Mouse (Mus musculus) liver, embryonic 11.5 days (tissue): ENCODE results near the gene Ice1. TPM values are rescaled to one million over a fixed set of nuclear protein-coding genes. Genes with fewer than 3 reads are reported as not detected.

Source experiments
- ATAC-seq: fragments of 200-750 bp; cut with Nextera tagmentation; replicated peaks from 2 replicates; pipeline ENCODE4 v1.8.0; 2017; ENCODE audit warnings: moderate number of reproducible peaks, mild to moderate bottlenecking, moderate TSS enrichment, moderate library complexity; ENCODE audit not compliant: low FRiP score
- DNase-seq: peaks from one replicate; pipeline ENCODE4 v3.0.0-alpha.2; 2017; ENCODE audit warnings: low spot score
- H3K27ac ChIP-seq: fragments of 300-500 bp; sonication (generic); 2 replicates; pipeline ENCODE4 v1.5.1; 2014; ENCODE audit warnings: mild to moderate bottlenecking, low read depth, low read length, control low read depth
- H3K27me3 ChIP-seq: fragments of 300-500 bp; sonication (generic); replicated peaks from 2 replicates; pipeline ENCODE4 v1.6.1; 2014; ENCODE audit warnings: low read length, mixed read lengths; ENCODE audit not compliant: control insufficient read depth, insufficient read depth
- H3K36me3 ChIP-seq: fragments of 300-500 bp; sonication (generic); 2 replicates; pipeline ENCODE4 v1.6.1; 2014; ENCODE audit warnings: mild to moderate bottlenecking, low read length, moderate library complexity, mixed read lengths; ENCODE audit not compliant: control insufficient read depth, insufficient read depth
- H3K4me1 ChIP-seq: fragments of 300-500 bp; sonication (generic); replicated peaks from 2 replicates; pipeline ENCODE4 v1.6.1; 2014; ENCODE audit warnings: low read length, mixed read lengths; ENCODE audit not compliant: control insufficient read depth, insufficient read depth
- H3K4me2 ChIP-seq: fragments of 300-500 bp; sonication (generic); 2 replicates; pipeline ENCODE4 v1.6.1; 2014; ENCODE audit warnings: mild to moderate bottlenecking, control low read depth, moderate library complexity
- H3K4me3 ChIP-seq: fragments of 300-500 bp; sonication (generic); 2 replicates; pipeline ENCODE4 v1.5.1; 2014; ENCODE audit warnings: low read depth, low read length, control low read depth
- H3K9ac ChIP-seq: fragments of 300-500 bp; sonication (generic); 2 replicates; pipeline ENCODE4 v1.6.1; 2014; ENCODE audit warnings: low read depth, low read length, control low read depth
- H3K9me3 ChIP-seq: fragments of 300-500 bp; sonication (generic); 2 replicates; pipeline ENCODE4 v1.6.1; 2016; ENCODE audit warnings: low read length, inconsistent platforms, mixed read lengths; ENCODE audit not compliant: control insufficient read depth
- WGBS: fragments of 180-500 bp; shearing (Covaris S2); extraction: QIAGEN DNeasy Blood & Tissue Kit; methylation state at CpG from one replicate; pipeline ENCODE4 v1.1.7; 2014; 5-methylcytosine and 5-hydroxymethylcytosine counted together
- polyA plus RNA-seq: library from polyadenylated mRNA; unstranded; fragments of >200 nt; fragmentation: Nextera tagmentation; extraction: Ambion mirVana; gene quantifications from 2 replicates; pipeline ENCODE4 v1.2.1, GENCODE M21; 2014

Ice1 gene
- polyA plus RNA-seq, 1 experiment from 2014 or later: 19.5 TPM

DNA sequence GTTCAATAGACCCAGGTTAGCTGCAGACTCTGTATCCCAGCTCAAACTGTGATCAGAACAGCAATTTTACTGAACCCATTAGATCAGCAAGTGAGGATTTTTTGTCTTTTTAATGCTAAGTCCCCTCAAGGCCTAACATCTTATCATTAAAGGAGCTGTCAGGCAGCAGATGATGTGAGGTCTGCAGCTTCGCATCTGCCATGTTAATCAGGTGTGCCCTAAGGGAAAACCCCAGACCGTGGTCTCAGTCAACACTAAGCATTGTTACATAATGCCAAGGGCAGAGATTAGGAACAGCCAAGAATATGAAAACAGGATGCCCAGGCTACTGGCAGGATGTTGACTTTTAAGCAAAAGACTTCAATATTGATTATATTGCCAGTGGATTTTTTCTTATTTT, 122.4 kb downstream of the Ice1 start:
- no peak for DNase-seq
- Histone ChIP-seq H3K9ac (no peak overlapping the region), H3K4me1 (no peaks in the 10 kb centered on the region), H3K9me3 (no peaks in the 10 kb centered on the region), H3K36me3 (no peaks in the 10 kb centered on the region), H3K4me2 (no peak overlapping the region), H3K4me3 (no peak overlapping the region), H3K27me3 (no peaks in the 10 kb centered on the region), H3K27ac (no peak overlapping the region)
- ATAC-seq: no peak
- WGBS: 73% methylated on average over 2 of the region's 2 CpGs

DNA sequence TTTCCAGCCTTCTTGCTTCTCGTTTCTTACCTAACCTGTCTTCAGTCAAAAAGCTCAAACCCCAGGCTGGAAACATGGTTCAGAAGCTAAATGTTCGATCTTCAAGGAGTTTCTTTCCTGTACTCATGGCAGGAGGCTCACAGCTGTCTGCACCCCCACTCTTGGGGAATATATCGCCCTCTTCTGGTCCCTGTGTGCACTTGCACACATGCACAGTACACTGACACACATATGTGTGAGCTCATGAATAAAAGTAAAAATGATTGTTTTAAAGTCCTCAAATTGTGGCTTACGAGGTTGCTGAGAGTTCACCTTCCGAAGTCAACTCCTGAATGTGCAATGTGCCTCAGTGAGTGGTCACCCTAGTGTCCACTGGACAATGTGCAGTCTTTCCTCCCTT, 127.2 kb downstream of the Ice1 start:
- H3K4me1 ChIP-seq: no peaks in the 10 kb centered on the region
- WGBS: 74% methylated on average over 5 of the region's 5 CpGs
- no peaks in the 10 kb centered on the region for H3K36me3 ChIP-seq
- no peaks in the 10 kb centered on the region for H3K27me3 ChIP-seq
- no peak overlapping the region for H3K9ac ChIP-seq
- ATAC-seq (no peak), DNase-seq (no peak)
- no peak overlapping the region for H3K4me2 ChIP-seq
- H3K9me3 ChIP-seq: no peaks in the 10 kb centered on the region
- H3K4me3 ChIP-seq: no peak overlapping the region
- H3K27ac ChIP-seq: no peak overlapping the region

DNA sequence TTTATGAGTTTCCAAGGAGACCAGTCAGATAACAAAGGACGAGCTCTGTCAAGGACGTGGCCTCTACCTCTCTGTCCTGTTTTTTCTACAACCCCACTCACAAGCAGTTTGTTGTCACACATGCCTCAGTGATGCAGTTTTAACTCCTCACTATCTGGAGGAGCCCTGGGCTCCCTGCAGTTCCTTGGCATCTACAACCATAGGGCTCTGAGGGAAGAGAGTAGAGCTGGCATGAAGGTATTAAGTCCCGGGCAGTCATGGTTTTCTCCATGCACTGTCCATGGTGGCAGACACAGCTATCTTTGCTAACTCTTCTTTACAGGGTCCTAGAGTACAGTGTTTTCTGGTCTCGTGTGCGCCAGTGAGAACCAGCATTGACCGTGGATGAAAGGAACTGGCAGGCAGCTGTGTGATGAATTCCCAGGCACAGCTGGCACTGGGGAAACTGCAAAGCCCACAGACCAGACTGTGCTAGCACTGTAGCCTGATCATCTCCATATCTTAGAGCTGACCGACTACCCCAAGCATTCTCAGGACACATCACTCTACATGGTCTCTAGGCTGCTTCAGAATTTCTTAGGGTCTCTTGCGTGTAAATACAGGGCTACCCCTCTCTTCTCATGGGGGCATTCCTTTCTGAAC, 127.9 kb downstream of the Ice1 start:
- WGBS: 78% methylated on average over 8 of the region's 8 CpGs
- Histone ChIP-seq H3K4me2 (no peak overlapping the region), H3K4me3 (no peak overlapping the region), H3K27ac (no peak overlapping the region), H3K4me1 (no peaks in the 10 kb centered on the region), H3K36me3 (no peaks in the 10 kb centered on the region), H3K9ac (no peak overlapping the region), H3K9me3 (no peaks in the 10 kb centered on the region), H3K27me3 (no peaks in the 10 kb centered on the region)
- ATAC-seq: no peak
- DNase-seq: no peak

DNA sequence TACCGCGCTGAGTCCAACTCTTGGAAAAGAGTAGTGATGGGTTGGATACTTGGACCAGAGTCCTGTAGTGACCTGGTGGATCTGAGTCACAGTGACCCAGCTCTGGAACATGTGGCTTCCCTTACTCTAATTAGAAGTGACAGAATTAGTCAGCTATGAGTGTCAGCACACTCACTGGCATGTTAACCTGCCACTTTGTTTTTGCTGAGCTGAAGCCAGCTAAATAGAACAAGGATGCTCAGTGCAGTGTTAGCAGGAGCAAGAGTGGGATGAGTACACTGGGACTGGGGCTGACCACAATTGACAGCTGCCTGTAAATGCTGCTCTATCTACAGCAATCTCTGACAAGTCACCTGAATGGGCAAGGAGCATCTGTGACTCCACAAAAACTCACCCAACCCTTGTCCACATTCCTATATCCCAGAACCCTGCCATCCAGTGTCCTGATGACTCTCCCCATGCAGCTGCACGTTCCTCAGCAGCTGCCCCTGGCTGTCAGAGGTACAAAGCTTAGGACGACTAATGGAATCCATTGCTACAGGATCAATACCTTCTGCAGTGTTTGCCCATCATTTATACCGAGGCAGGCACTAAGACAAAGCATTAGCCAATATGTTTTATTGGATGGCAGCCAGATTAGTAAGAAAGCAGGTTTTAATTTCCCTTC, 128.6 kb downstream of the Ice1 start:
- no peaks in the 10 kb centered on the region for H3K4me1 ChIP-seq
- ATAC-seq (no peak), DNase-seq (no peak)
- no peaks in the 10 kb centered on the region for H3K9me3 ChIP-seq
- H3K27ac ChIP-seq: no peak overlapping the region
- no peak overlapping the region for H3K4me2 ChIP-seq
- H3K36me3 ChIP-seq: no peaks in the 10 kb centered on the region
- 59% methylated on average over 5 of the region's 5 CpGs for WGBS
- no peak overlapping the region for H3K4me3 ChIP-seq
- no peaks in the 10 kb centered on the region for H3K27me3 ChIP-seq
- H3K9ac ChIP-seq: no peak overlapping the region

Other genes with a start within 250 kb of the Ice1 start
- 0.14 and 0.19 TPM in 2 replicates for gene Adamts16, start 204.2 kb upstream of the Ice1 start, polyA plus RNA-seq